In the genomic region with DNA sequence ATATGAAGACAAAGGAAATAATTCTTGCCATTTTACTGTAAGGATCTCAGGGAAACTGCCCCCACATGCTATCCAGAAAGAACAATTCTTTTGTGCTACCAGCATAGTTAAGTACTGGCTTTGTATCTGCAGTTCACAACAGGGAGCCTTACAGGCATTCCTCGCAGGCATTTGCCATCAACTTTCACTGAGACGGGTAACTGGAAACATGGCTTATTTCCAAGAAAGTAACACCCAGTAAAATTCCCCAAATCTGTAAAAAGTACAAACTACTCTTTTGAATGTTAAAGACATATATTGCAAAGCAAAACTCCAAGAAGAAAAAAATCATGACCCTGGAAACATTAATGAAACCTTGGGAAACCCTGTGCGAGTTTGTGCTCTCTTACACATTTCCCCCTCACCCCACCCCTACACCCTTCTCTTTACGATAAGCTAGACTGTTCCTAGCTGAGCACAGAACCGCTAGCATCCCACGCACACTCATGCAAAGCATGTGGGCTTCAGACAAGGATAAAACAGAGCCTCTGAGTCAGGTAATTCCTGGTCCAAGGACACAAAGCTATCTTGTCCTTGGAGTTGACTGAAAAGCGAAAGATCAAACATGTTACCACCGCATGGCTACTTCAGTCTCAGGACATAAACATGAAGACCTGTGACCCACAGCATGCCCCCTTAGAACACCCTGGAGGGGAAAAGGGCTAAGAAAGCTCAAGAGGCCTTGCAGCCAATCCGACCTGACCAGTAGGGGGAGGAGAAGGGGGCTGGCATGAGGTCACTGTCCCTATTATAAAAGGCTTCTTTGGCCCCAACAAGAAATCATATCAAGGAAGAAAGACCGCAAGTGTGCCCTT, we compare ENCODE assay signal across 10 mouse cellular contexts. TPM values are rescaled to one million over a fixed set of nuclear protein-coding genes. Genes with fewer than 3 reads are reported as not detected.
DNase-seq lines count a peak whose midpoint lies in the region; ATAC-seq and TF ChIP-seq lines count a peak whose summit lies in the region.
"Had no signal": no experiment of that assay in that cellular context is flagged by ENCODE, and none has a peak within 500 bp of the region (broad histone marks: within the 10 kb centered on the region; RNA-seq: fewer than 3 reads in every experiment).

No protein-coding gene starts in this region.

- no peak overlapping the region for H3K9ac ChIP-seq in forebrain, embryonic 15.5 days (replicated peaks)
- no peak overlapping the region for H3K9ac ChIP-seq in limb, embryonic 12.5 days (replicated peaks)
- H3K9ac ChIP-seq: midbrain, embryonic 13.5 days had no signal

- DNase-seq in forebrain, embryonic 10.5 days (ENCODE audit: extremely low spot score, low spot score): no peak
- no peak for DNase-seq in layer of hippocampus, adult 2 months (ENCODE audit: low spot score in 2 of 2)
- DNase-seq in layer of hippocampus, adult 8-10 months (ENCODE audit: low spot score in 2 of 2): no peak
- peak; percentile 59 for DNase-seq in ZHBTc4 (ENCODE audit: low read depth, low spot score)
- no peak for DNase-seq in cerebellum, postnatal 10 days
- no peak for DNase-seq in ovary, postnatal 10 days (ENCODE audit: low spot score)

- ATAC-seq in forebrain, embryonic 15.5 days (replicated peaks): no peak
- ATAC-seq in limb, embryonic 12.5 days (ENCODE audit: insufficient number of reproducible peaks, insufficient read depth, low FRiP score, low TSS enrichment, low read depth): peak; percentile 54; the same call in 1 of the 2 replicates
- ATAC-seq: midbrain, embryonic 13.5 days had no signal

- H3K36me3 ChIP-seq in forebrain, embryonic 10.5 days (replicated peaks): no peaks in the 10 kb centered on the region
- H3K36me3 ChIP-seq in forebrain, embryonic 15.5 days: no peaks in the 10 kb centered on the region
- H3K36me3 ChIP-seq in limb, embryonic 12.5 days: peaks cover 1% of the 10 kb centered on the region; the same call in 1 of the 2 replicates
- H3K36me3 ChIP-seq: midbrain, embryonic 13.5 days had no signal

- TF ChIP-seq CTCF in layer of hippocampus, adult 2 months (conservative IDR thresholded peaks at IDR 0.05): peak; percentile 24; the same call in 1 of the 2 replicates

- H3K4me1 ChIP-seq in forebrain, embryonic 10.5 days: peaks cover 59% of the 10 kb centered on the region
- peaks cover 16% of the 10 kb centered on the region for H3K4me1 ChIP-seq in forebrain, embryonic 15.5 days
- H3K4me1 ChIP-seq in limb, embryonic 12.5 days (replicated peaks): peaks cover 97% of the 10 kb centered on the region

- H3K4me3 ChIP-seq in forebrain, embryonic 10.5 days: no peak overlapping the region
- no peak overlapping the region for H3K4me3 ChIP-seq in forebrain, embryonic 15.5 days
- no peak overlapping the region for H3K4me3 ChIP-seq in layer of hippocampus, adult 2 months
- no peak overlapping the region for H3K4me3 ChIP-seq in limb, embryonic 12.5 days (replicated peaks)
- H3K4me3 ChIP-seq: erythroblast, embryonic 14.5 days; midbrain, embryonic 13.5 days had no signal

- no peak overlapping the region for H3K4me2 ChIP-seq in forebrain, embryonic 15.5 days (replicated peaks)
- H3K4me2 ChIP-seq in limb, embryonic 12.5 days: peak overlapping the region; percentile 9; the same call in 1 of the 2 replicates
- H3K4me2 ChIP-seq: midbrain, embryonic 13.5 days had no signal

- no peaks in the 10 kb centered on the region; the same call in 1 of the 2 replicates for H3K9me3 ChIP-seq in forebrain, embryonic 10.5 days
- H3K9me3 ChIP-seq in forebrain, embryonic 15.5 days: no peaks in the 10 kb centered on the region
- peaks cover 2% of the 10 kb centered on the region; the same call in 1 of the 2 replicates for H3K9me3 ChIP-seq in limb, embryonic 12.5 days
- H3K9me3 ChIP-seq: midbrain, embryonic 13.5 days had no signal

- WGBS in forebrain, embryonic 10.5 days: 48% methylated on average over 10 of the region's 10 CpGs
- WGBS in forebrain, embryonic 15.5 days: 35% methylated on average over 10 of the region's 10 CpGs
- 36% methylated on average over 10 of the region's 10 CpGs for WGBS in limb, embryonic 12.5 days

- H3K27ac ChIP-seq in forebrain, embryonic 10.5 days: peak overlapping the region; percentile 56; the same call in 1 of the 2 replicates
- no peak overlapping the region for H3K27ac ChIP-seq in forebrain, embryonic 15.5 days (replicated peaks)
- H3K27ac ChIP-seq in layer of hippocampus, adult 2 months: peak overlapping the region; percentile 63; the same call in 1 of the 2 replicates
- H3K27ac ChIP-seq in limb, embryonic 12.5 days: peak overlapping the region; percentile 89
- H3K27ac ChIP-seq: midbrain, embryonic 13.5 days had no signal

- no peaks in the 10 kb centered on the region for H3K27me3 ChIP-seq in forebrain, embryonic 10.5 days (ENCODE audit: poor library complexity, severe bottlenecking)
- no peaks in the 10 kb centered on the region for H3K27me3 ChIP-seq in forebrain, embryonic 15.5 days
- no peaks in the 10 kb centered on the region for H3K27me3 ChIP-seq in limb, embryonic 12.5 days
- H3K27me3 ChIP-seq: midbrain, embryonic 13.5 days had no signal

RNA-seq across cellular contexts. Expression of a gene that starts 11.3 kb away (rescaled TPM):
- 13.3 and 13.8 TPM in 2 replicates for polyA plus RNA-seq in forebrain, embryonic 10.5 days (2016; fragmentation: Nextera tagmentation; extraction: Ambion mirVana)
- polyA plus RNA-seq in forebrain, embryonic 15.5 days (2015; fragmentation: Nextera tagmentation; extraction: Ambion mirVana): 6.9 and 8.0 TPM in 2 replicates
- 10 to 100 TPM; 49.2 to 53.1 TPM for total RNA-seq in layer of hippocampus, adult 2 months (2021)
- 10 to 100 TPM; 50.9 to 62.2 (median 57.3) TPM for total RNA-seq in layer of hippocampus, adult 8-10 months (2022)
- 49.6 and 51.9 TPM in 2 replicates for polyA plus RNA-seq in limb, embryonic 12.5 days (2016; fragmentation: Nextera tagmentation; extraction: Ambion mirVana)
